Mouse (Mus musculus): ENCODE data around the gene Tmem163. TPM values are rescaled to one million over a fixed set of nuclear protein-coding genes. Genes with fewer than 3 reads are reported as not detected.

Gene Tmem163
- polyA plus RNA-seq, 1 experiment from 2014 or later, result 1.7 TPM

- peak; percentile 38 for DNase-seq (ENCODE audit: low spot score)
- Histone ChIP-seq H3K9me3 (ENCODE audit: control insufficient read depth, low read length) (no peaks in the 10 kb centered on the region), H3K27me3 (replicated peaks; ENCODE audit: control insufficient read depth, insufficient read depth, low read length) (no peaks in the 10 kb centered on the region), H3K27ac (ENCODE audit: low read depth, low read length) (no peak overlapping the region), H3K36me3 (ENCODE audit: control insufficient read depth, insufficient read depth, low read length) (no peaks in the 10 kb centered on the region), H3K4me2 (no peak overlapping the region), H3K4me1 (replicated peaks; ENCODE audit: control insufficient read depth, insufficient read depth, low read length) (no peaks in the 10 kb centered on the region), H3K4me3 (ENCODE audit: low read depth, low read length) (no peak overlapping the region), H3K9ac (ENCODE audit: low read depth, low read length) (no peak overlapping the region)
- ATAC-seq (replicated peaks; ENCODE audit: low FRiP score), result peak; percentile 56; the same call in 1 of the 2 replicates
- 19% methylated on average over 6 of the region's 6 CpGs for WGBS
These were observed 220.3 kb downstream of the Tmem163 start for GRCm38 (mm10) chr1:127459015-127459451.

- DNase-seq (ENCODE audit: low spot score), result no peak
- no peaks in the 10 kb centered on the region for H3K27me3 ChIP-seq (replicated peaks; ENCODE audit: control insufficient read depth, insufficient read depth, low read length)
- no peaks in the 10 kb centered on the region for H3K4me1 ChIP-seq (replicated peaks; ENCODE audit: control insufficient read depth, insufficient read depth, low read length)
- 89% methylated on average over 6 of the region's 6 CpGs for WGBS
- no peak overlapping the region for H3K27ac ChIP-seq (ENCODE audit: low read depth, low read length)
- H3K9me3 ChIP-seq (ENCODE audit: control insufficient read depth, low read length), result no peaks in the 10 kb centered on the region
- H3K9ac ChIP-seq (ENCODE audit: low read depth, low read length), result no peak overlapping the region
- H3K4me2 ChIP-seq, result no peak overlapping the region
- peaks cover 3% of the 10 kb centered on the region for H3K36me3 ChIP-seq (ENCODE audit: control insufficient read depth, insufficient read depth, low read length)
- ATAC-seq (replicated peaks; ENCODE audit: low FRiP score), result no peak
- no peak overlapping the region for H3K4me3 ChIP-seq (ENCODE audit: low read depth, low read length)
These were observed 226.0 kb downstream of the Tmem163 start for GRCm38 (mm10) chr1:127453397-127453796.

GRCm38 (mm10) chr1:127444836-127445485, 234.4 kb downstream of the Tmem163 start:
- Histone ChIP-seq H3K4me2 (no peak overlapping the region), H3K27ac (ENCODE audit: low read depth, low read length) (no peak overlapping the region), H3K36me3 (ENCODE audit: control insufficient read depth, insufficient read depth, low read length) (peaks cover 5% of the 10 kb centered on the region), H3K4me3 (ENCODE audit: low read depth, low read length) (no peak overlapping the region), H3K4me1 (replicated peaks; ENCODE audit: control insufficient read depth, insufficient read depth, low read length) (no peaks in the 10 kb centered on the region; the same call in 1 of the 2 replicates), H3K27me3 (replicated peaks; ENCODE audit: control insufficient read depth, insufficient read depth, low read length) (no peaks in the 10 kb centered on the region), H3K9me3 (ENCODE audit: control insufficient read depth, low read length) (no peaks in the 10 kb centered on the region), H3K9ac (ENCODE audit: low read depth, low read length) (no peak overlapping the region)
- DNase-seq (ENCODE audit: low spot score), result no peak
- ATAC-seq (replicated peaks; ENCODE audit: low FRiP score), result no peak
- WGBS, result 61% methylated on average over 5 of the region's 5 CpGs

- no peak for ATAC-seq (replicated peaks; ENCODE audit: low FRiP score)
- peaks cover under 1% of the 10 kb centered on the region for H3K36me3 ChIP-seq (ENCODE audit: control insufficient read depth, insufficient read depth, low read length)
- H3K27ac ChIP-seq (ENCODE audit: low read depth, low read length), result no peak overlapping the region
- no peak for DNase-seq (ENCODE audit: low spot score)
- H3K9ac ChIP-seq (ENCODE audit: low read depth, low read length), result no peak overlapping the region
- H3K27me3 ChIP-seq (replicated peaks; ENCODE audit: control insufficient read depth, insufficient read depth, low read length), result no peaks in the 10 kb centered on the region
- no peak overlapping the region for H3K4me2 ChIP-seq
- WGBS, result 61% methylated on average over 14 of the region's 14 CpGs
- H3K4me1 ChIP-seq (replicated peaks; ENCODE audit: control insufficient read depth, insufficient read depth, low read length), result no peaks in the 10 kb centered on the region; the same call in 1 of the 2 replicates
- H3K9me3 ChIP-seq (ENCODE audit: control insufficient read depth, low read length), result no peaks in the 10 kb centered on the region
- no peak overlapping the region for H3K4me3 ChIP-seq (ENCODE audit: low read depth, low read length)
These were observed 236.2 kb downstream of the Tmem163 start for GRCm38 (mm10) chr1:127442880-127443877.

GRCm38 (mm10) chr1:127441736-127442135, 237.6 kb downstream of the Tmem163 start:
- Histone ChIP-seq H3K27ac (ENCODE audit: low read depth, low read length) (no peak overlapping the region), H3K36me3 (ENCODE audit: control insufficient read depth, insufficient read depth, low read length) (no peaks in the 10 kb centered on the region), H3K9ac (ENCODE audit: low read depth, low read length) (no peak overlapping the region), H3K27me3 (replicated peaks; ENCODE audit: control insufficient read depth, insufficient read depth, low read length) (no peaks in the 10 kb centered on the region), H3K4me2 (no peak overlapping the region), H3K9me3 (ENCODE audit: control insufficient read depth, low read length) (no peaks in the 10 kb centered on the region), H3K4me1 (replicated peaks; ENCODE audit: control insufficient read depth, insufficient read depth, low read length) (no peaks in the 10 kb centered on the region; the same call in 1 of the 2 replicates), H3K4me3 (ENCODE audit: low read depth, low read length) (no peak overlapping the region)
- ATAC-seq (replicated peaks; ENCODE audit: low FRiP score), result no peak
- 73% methylated on average over 3 of the region's 3 CpGs for WGBS
- DNase-seq (ENCODE audit: low spot score), result no peak

- WGBS, result 82% methylated on average over 1 of the region's 1 CpGs
- H3K4me3 ChIP-seq (ENCODE audit: low read depth, low read length), result no peak overlapping the region
- no peak overlapping the region for H3K27ac ChIP-seq (ENCODE audit: low read depth, low read length)
- H3K4me2 ChIP-seq, result no peak overlapping the region
- no peak overlapping the region for H3K9ac ChIP-seq (ENCODE audit: low read depth, low read length)
- no peaks in the 10 kb centered on the region; the same call in 1 of the 2 replicates for H3K4me1 ChIP-seq (replicated peaks; ENCODE audit: control insufficient read depth, insufficient read depth, low read length)
- DNase-seq (ENCODE audit: low spot score) (no peak), ATAC-seq (replicated peaks; ENCODE audit: low FRiP score) (no peak)
- no peaks in the 10 kb centered on the region for H3K36me3 ChIP-seq (ENCODE audit: control insufficient read depth, insufficient read depth, low read length)
- no peaks in the 10 kb centered on the region for H3K27me3 ChIP-seq (replicated peaks; ENCODE audit: control insufficient read depth, insufficient read depth, low read length)
- no peaks in the 10 kb centered on the region for H3K9me3 ChIP-seq (ENCODE audit: control insufficient read depth, low read length)
These were observed 238.3 kb downstream of the Tmem163 start for GRCm38 (mm10) chr1:127441007-127441406.

- Histone ChIP-seq H3K4me1 (replicated peaks; ENCODE audit: control insufficient read depth, insufficient read depth, low read length) (no peaks in the 10 kb centered on the region; the same call in 1 of the 2 replicates), H3K9me3 (ENCODE audit: control insufficient read depth, low read length) (no peaks in the 10 kb centered on the region)
- WGBS, result 84% methylated on average over 9 of the region's 9 CpGs
These were observed 239.9 kb downstream of the Tmem163 start for GRCm38 (mm10) chr1:127439452-127439891.

GRCm38 (mm10) chr1:127437091-127437490, 242.3 kb downstream of the Tmem163 start:
- H3K27ac ChIP-seq (ENCODE audit: low read depth, low read length), result no peak overlapping the region
- no peak overlapping the region for H3K4me2 ChIP-seq
- DNase-seq (ENCODE audit: low spot score) (no peak), ATAC-seq (replicated peaks; ENCODE audit: low FRiP score) (no peak)
- H3K4me1 ChIP-seq (replicated peaks; ENCODE audit: control insufficient read depth, insufficient read depth, low read length), result no peaks in the 10 kb centered on the region; the same call in 1 of the 2 replicates
- no peaks in the 10 kb centered on the region for H3K36me3 ChIP-seq (ENCODE audit: control insufficient read depth, insufficient read depth, low read length)
- H3K9me3 ChIP-seq (ENCODE audit: control insufficient read depth, low read length), result no peaks in the 10 kb centered on the region
- H3K27me3 ChIP-seq (replicated peaks; ENCODE audit: control insufficient read depth, insufficient read depth, low read length), result no peaks in the 10 kb centered on the region
- H3K4me3 ChIP-seq (ENCODE audit: low read depth, low read length), result no peak overlapping the region
- no peak overlapping the region for H3K9ac ChIP-seq (ENCODE audit: low read depth, low read length)
- WGBS, result 75% methylated on average over 6 of the region's 6 CpGs

More at GRCm38 (mm10) chr1:127439452-127439891, 239.9 kb downstream of the Tmem163 start:
- H3K27ac ChIP-seq (ENCODE audit: low read depth, low read length), result no peak overlapping the region
- no peaks in the 10 kb centered on the region for H3K27me3 ChIP-seq (replicated peaks; ENCODE audit: control insufficient read depth, insufficient read depth, low read length)
- ATAC-seq (replicated peaks; ENCODE audit: low FRiP score) (no peak), DNase-seq (ENCODE audit: low spot score) (no peak)
- H3K9ac ChIP-seq (ENCODE audit: low read depth, low read length), result no peak overlapping the region
- H3K4me2 ChIP-seq, result no peak overlapping the region
- no peak overlapping the region for H3K4me3 ChIP-seq (ENCODE audit: low read depth, low read length)
- no peaks in the 10 kb centered on the region for H3K36me3 ChIP-seq (ENCODE audit: control insufficient read depth, insufficient read depth, low read length)

Measured in liver, embryonic 11.5 days (tissue).